Mouse (Mus musculus): ENCODE measurements around the gene Adgrg2. TPM values are rescaled to one million over a fixed set of nuclear protein-coding genes. Genes with fewer than 3 reads are reported as not detected.
A peak's percentile ranks its signal among the peaks of the same experiment; 100 is the strongest.

Adgrg2 gene
- 1 to 10 TPM; 1.3 to 1.4 TPM for total RNA-seq (2021)
- long read RNA-seq, experiment 1: 0 reads
- long read RNA-seq, experiment 2: 0 reads

- DNase-seq: peak; percentile 32
Observed at GRCm38 (mm10) chrX:160390464-160390956, at the start of gene Adgrg2. Adgrg2 (plus strand) TSS chrX:160390690.

- DNase-seq: no peak
Observed at GRCm38 (mm10) chrX:160350995-160351394, 39.5 kb upstream of the Adgrg2 start.

- no peak for DNase-seq
Observed at GRCm38 (mm10) chrX:160351967-160352677, 38.4 kb upstream of the Adgrg2 start.

GRCm38 (mm10) chrX:160384748-160385501 lies 5.6 kb upstream of the Adgrg2 start:
- DNase-seq: peak; percentile 3

GRCm38 (mm10) chrX:160385502-160385772 lies 5.1 kb upstream of the Adgrg2 start:
- DNase-seq: no peak

GRCm38 (mm10) chrX:160412930-160413453 lies 22.5 kb downstream of the Adgrg2 start:
- DNase-seq: no peak

GRCm38 (mm10) chrX:160413881-160414395 lies 23.4 kb downstream of the Adgrg2 start:
- no peak for DNase-seq

GRCm38 (mm10) chrX:160418397-160418796 lies 27.9 kb downstream of the Adgrg2 start:
- DNase-seq: peak; percentile 13

GRCm38 (mm10) chrX:160423737-160424136 lies 33.2 kb downstream of the Adgrg2 start:
- DNase-seq: no peak

GRCm38 (mm10) chrX:160426486-160426885 lies 36.0 kb downstream of the Adgrg2 start:
- no peak for DNase-seq

- DNase-seq: no peak
Observed at GRCm38 (mm10) chrX:160426930-160427329, 36.4 kb downstream of the Adgrg2 start.

- DNase-seq: no peak
Observed at GRCm38 (mm10) chrX:160432192-160432591, 41.7 kb downstream of the Adgrg2 start.

GRCm38 (mm10) chrX:160441272-160441671 lies 50.8 kb downstream of the Adgrg2 start:
- no peak for DNase-seq

- DNase-seq: no peak
Observed at GRCm38 (mm10) chrX:160448351-160448750, 57.9 kb downstream of the Adgrg2 start.

- no peak for DNase-seq
Observed at GRCm38 (mm10) chrX:160449363-160449762, 58.9 kb downstream of the Adgrg2 start.

GRCm38 (mm10) chrX:160455686-160456085 lies 65.2 kb downstream of the Adgrg2 start:
- DNase-seq: peak; percentile 4

GRCm38 (mm10) chrX:160471257-160471786 lies 80.8 kb downstream of the Adgrg2 start:
- peak; percentile 2 for DNase-seq

GRCm38 (mm10) chrX:160489784-160490183 lies 99.3 kb downstream of the Adgrg2 start:
- no peak for DNase-seq

GRCm38 (mm10) chrX:160494333-160494732 lies 103.8 kb downstream of the Adgrg2 start:
- DNase-seq: peak; percentile 8

GRCm38 (mm10) chrX:160494921-160495320 lies 104.4 kb downstream of the Adgrg2 start:
- no peak for DNase-seq

GRCm38 (mm10) chrX:160496473-160496872 lies 106.0 kb downstream of the Adgrg2 start:
- DNase-seq: no peak

- no peak for DNase-seq
Observed at GRCm38 (mm10) chrX:160501095-160501494, 110.6 kb downstream of the Adgrg2 start.

- no peak for DNase-seq
Observed at GRCm38 (mm10) chrX:160501687-160502047, 111.2 kb downstream of the Adgrg2 start.
